Mouse (Mus musculus) right cerebral cortex, adult 2 months (tissue): Measurements from ENCODE around the gene Arrdc2.

Experiments
- DNase-seq, 2 experiments: peaks; one replicate each; pipeline ENCODE4 v3.0.0; 2021 to 2022; ENCODE audit warnings: low spot score in 2 of 2

Arrdc2 gene

GRCm38 (mm10) chr8:70787051-70787445 is 52.5 kb downstream of the Arrdc2 start:
- DNase-seq: no peak

- no peak for DNase-seq
Measured at GRCm38 (mm10) chr8:70786291-70787050, 53.0 kb downstream of the Arrdc2 start.
